Mouse (Mus musculus) small intestine, adult 2 months (tissue): ENCODE data around the gene Dnase1l2. TPM values are rescaled to one million over a fixed set of nuclear protein-coding genes. Genes with fewer than 3 reads are reported as not detected.

Source experiments
- H3K27ac ChIP-seq: fragments of 200-500 bp; 2 replicates; pipeline ENCODE4 v1.5.1; 2012; ENCODE audit warnings: low read depth, low read length, control low read depth, inconsistent platforms; ENCODE audit not compliant: insufficient read depth
- H3K27me3 ChIP-seq: fragments of 200-500 bp; 2 replicates; pipeline ENCODE4 v1.6.1; 2012; ENCODE audit warnings: mild to moderate bottlenecking, moderate library complexity, low read length, inconsistent platforms; ENCODE audit not compliant: control insufficient read depth, insufficient read depth
- H3K36me3 ChIP-seq: fragments of 200-500 bp; 2 replicates; pipeline ENCODE4 v1.6.1; 2012; ENCODE audit warnings: mild to moderate bottlenecking, low read length, control low read depth, inconsistent platforms; ENCODE audit not compliant: control insufficient read depth, insufficient read depth
- H3K4me1 ChIP-seq: fragments of 200-500 bp; 2 replicates; pipeline ENCODE4 v1.6.1; 2012; ENCODE audit warnings: low read length, inconsistent platforms, mixed read lengths; ENCODE audit not compliant: control insufficient read depth, insufficient read depth, insufficient read length
- H3K4me3 ChIP-seq: fragments of 200-500 bp; 2 replicates; pipeline ENCODE4 v1.5.1; 2012; ENCODE audit warnings: low read depth, mild to moderate bottlenecking, control low read depth, inconsistent platforms, low read length, moderate library complexity
- CTCF ChIP-seq: fragments of 200-500 bp; IDR thresholded peaks from 2 replicates; pipeline ENCODE4 v1.5.1; 2012; ENCODE audit warnings: low read depth, mild to moderate bottlenecking, control low read depth, inconsistent platforms, low read length, moderate library complexity, mixed read lengths; ENCODE audit not compliant: insufficient replicate concordance, insufficient read length; ENCODE audit errors: extremely low read depth
- POLR2A ChIP-seq: fragments of 200-500 bp; IDR thresholded peaks from 2 replicates; pipeline ENCODE4 v1.6.1; 2012; ENCODE audit warnings: low read depth, mild to moderate bottlenecking, control low read depth, inconsistent platforms, low read length, moderate library complexity
- WGBS: fragments of 180-500 bp; shearing (Covaris S2); methylation state at CpG from one replicate; pipeline ENCODE4 v1.1.7; 2018; 5-methylcytosine and 5-hydroxymethylcytosine counted together
- polyA plus RNA-seq: library from polyadenylated mRNA; depleted of rRNA; stranded (reverse); fragments of >200 nt; gene quantifications from 2 replicates; pipeline ENCODE4 v1.2.3, GENCODE M21; 2012

Gene Dnase1l2
- polyA plus RNA-seq, 1 experiment, result 4.8 TPM

DNA sequence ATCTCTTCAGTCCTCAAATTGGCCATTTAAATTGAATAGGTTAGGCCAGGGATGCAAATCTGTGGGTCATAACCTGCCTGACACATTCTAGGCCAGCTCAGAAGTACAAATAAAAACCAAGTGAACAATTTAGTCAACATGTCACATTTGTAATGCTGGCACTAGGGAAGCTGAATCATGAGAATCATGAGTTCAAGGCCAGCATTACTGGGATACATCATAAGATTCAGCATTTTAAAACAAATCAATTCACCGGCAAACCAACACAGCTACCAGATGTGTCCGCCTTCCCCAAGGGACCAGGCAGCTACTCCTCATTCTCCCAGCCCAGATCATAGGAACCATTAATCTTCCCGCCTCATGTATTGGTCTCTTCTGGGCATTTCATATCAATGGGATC is 40.6 kb upstream of the Dnase1l2 start:
- Histone ChIP-seq H3K4me1 (no peaks in the 10 kb centered on the region; the same call in 1 of the 2 replicates), H3K4me3 (no peak overlapping the region), H3K27ac (no peak overlapping the region), H3K27me3 (peaks cover 10% of the 10 kb centered on the region), H3K36me3 (no peaks in the 10 kb centered on the region)
- 91% methylated on average over 3 of the region's 3 CpGs for WGBS
- TF ChIP-seq CTCF, result no peak
- TF ChIP-seq POLR2A, result no peak

DNA sequence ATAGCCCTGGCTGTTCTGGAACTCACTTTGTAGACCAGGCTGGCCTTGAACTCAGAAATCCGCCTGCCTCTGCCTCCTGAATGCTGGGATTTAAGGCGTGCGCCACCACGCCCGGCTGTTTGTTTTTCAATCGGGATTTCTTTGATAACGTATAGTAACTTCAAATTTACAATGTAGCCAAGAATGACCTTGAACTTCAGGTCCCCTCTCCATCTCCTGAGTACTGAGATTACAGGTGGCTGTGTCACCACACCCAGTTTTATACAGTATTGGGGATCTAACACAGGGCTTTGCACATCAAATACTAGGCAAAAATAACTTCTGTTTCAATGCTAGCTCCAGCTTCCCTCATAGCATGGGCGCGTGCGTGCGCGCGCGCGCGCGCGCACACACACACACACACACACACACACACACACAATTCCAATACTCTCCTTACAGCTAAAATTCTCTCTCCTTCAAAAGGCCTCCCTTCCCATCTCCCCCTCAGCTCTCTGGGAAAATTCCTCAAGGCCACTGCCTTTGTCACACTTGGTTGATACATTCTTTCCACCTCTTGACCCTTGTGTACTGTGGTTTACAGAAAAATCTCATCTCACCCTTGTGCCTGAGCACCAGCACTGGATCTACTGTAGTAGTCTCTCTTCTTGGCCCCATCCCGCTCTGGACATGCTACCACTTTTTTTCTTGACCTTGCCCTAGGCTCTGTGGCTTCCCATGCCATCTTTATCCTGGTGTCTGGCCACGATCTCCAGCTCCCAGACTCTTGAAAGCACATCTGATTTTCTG is 38.3 kb upstream of the Dnase1l2 start:
- H3K36me3 ChIP-seq, result peaks cover 10% of the 10 kb centered on the region
- TF ChIP-seq POLR2A, result no peak
- no peak for TF ChIP-seq CTCF
- no peak overlapping the region for H3K4me3 ChIP-seq
- peaks cover 14% of the 10 kb centered on the region for H3K4me1 ChIP-seq
- no peaks in the 10 kb centered on the region for H3K27me3 ChIP-seq
- no peak overlapping the region for H3K27ac ChIP-seq
- WGBS, result 83% methylated on average over 20 of the region's 20 CpGs

DNA sequence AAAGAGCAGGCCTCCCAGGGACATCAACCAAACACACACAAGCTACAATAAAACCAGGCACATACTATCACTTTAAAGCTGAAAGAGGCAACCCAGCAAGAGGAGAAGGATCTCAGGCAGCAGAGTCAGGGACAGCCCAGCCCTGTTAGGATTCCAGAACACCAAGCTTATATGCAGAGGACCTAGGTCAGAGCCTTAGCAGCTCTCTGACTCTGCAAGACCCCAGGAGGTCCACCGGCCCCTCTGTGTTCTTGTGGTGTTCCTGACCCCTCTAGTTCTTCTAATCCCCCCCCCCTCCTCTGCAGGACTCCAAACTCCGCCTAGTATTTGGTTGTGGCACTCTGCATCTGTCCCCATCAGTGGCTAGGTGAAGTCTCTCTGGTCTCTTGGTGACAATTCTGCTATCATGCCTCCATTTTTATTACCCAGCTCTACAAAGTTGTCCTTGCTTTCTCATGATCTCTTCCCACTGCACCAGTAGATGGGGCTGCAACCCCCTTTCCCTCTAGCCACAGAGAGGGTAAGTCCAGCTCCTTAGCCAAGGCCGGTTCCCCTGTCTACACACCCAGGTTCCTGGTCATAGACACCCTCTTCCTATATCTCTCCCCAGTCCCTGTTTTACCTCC is 37.4 kb upstream of the Dnase1l2 start:
- Histone ChIP-seq H3K4me3 (no peak overlapping the region), H3K27me3 (no peaks in the 10 kb centered on the region), H3K27ac (no peak overlapping the region), H3K4me1 (peaks cover 14% of the 10 kb centered on the region), H3K36me3 (peaks cover 20% of the 10 kb centered on the region)
- 72% methylated on average over 3 of the region's 3 CpGs for WGBS
- TF ChIP-seq CTCF (no peak), POLR2A (no peak)

DNA sequence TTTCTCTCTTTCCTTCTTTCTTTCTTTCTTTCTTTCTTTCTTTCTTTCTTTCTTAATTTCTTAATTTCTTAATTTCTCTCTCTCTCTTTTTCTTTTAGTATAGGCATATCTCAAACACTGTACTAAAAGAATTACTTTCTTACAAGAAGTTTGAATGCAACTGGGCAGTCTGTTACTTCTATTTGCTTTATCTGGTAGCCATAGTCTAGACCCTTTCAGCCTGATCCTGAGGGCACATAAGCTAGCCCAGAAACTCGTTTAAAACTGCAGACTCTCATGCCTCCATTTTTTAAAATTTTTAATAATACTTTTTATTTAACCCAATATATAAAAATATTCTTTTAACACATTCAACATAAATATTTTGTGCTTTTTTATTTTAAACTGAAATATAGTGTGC is 36.5 kb upstream of the Dnase1l2 start:
- Histone ChIP-seq H3K36me3 (peaks cover 25% of the 10 kb centered on the region), H3K27me3 (no peaks in the 10 kb centered on the region), H3K27ac (no peak overlapping the region), H3K4me3 (no peak overlapping the region), H3K4me1 (peaks cover 15% of the 10 kb centered on the region)
- TF ChIP-seq POLR2A (no peak), CTCF (no peak)
- 23% methylated on average over 1 of the region's 1 CpGs for WGBS

DNA sequence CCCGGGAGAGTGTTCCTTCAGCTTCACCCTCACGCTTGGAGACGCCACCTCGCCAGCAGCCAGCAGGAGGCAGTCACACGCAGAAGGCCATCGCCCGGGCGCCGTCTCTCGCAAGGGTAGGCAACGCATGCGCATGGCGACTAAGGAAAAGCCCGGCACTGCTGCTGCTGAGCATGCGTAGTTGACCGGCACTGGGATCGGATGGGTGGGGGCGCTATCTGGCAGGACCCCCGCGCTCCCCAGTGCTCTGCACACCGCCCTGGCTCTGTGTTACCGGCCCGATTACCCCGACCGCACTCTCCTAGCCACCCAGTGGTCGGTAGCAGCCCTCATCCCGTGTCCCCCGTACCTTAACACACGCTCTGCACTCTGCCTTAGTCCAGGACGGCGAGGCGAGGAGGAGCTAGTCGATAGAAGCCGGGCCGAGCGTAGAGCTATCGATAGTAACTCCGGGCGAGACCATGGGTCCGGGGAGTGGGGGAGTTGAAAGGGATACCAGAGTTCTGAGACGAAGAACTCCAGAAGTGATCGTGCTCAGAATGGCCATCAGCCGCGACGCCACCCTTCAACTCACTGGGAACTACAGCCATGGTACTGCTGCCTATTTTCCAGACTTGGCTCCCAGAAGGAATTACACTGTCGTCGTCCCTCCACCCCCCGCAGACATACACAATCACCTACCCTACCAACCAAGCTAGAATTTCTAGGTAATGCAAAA is 35.9 kb upstream of the Dnase1l2 start, which contains the start of gene Mlst8:
Gene Mlst8 (minus strand): TSS at position 416 of the 718 bp plus-strand sequence.
- Histone ChIP-seq H3K27me3 (no peaks in the 10 kb centered on the region), H3K36me3 (peaks cover 28% of the 10 kb centered on the region), H3K4me1 (peaks cover 21% of the 10 kb centered on the region), H3K4me3 (peak within 1 kb of the TSS; percentile 84), H3K27ac (peak within 1 kb of the TSS; percentile 89)
- under 1% methylated on average over 48 of the region's 48 CpGs for WGBS
- TF ChIP-seq POLR2A (peak; percentile 50; the same call in 1 of the 2 replicates), CTCF (peak; percentile 86)

DNA sequence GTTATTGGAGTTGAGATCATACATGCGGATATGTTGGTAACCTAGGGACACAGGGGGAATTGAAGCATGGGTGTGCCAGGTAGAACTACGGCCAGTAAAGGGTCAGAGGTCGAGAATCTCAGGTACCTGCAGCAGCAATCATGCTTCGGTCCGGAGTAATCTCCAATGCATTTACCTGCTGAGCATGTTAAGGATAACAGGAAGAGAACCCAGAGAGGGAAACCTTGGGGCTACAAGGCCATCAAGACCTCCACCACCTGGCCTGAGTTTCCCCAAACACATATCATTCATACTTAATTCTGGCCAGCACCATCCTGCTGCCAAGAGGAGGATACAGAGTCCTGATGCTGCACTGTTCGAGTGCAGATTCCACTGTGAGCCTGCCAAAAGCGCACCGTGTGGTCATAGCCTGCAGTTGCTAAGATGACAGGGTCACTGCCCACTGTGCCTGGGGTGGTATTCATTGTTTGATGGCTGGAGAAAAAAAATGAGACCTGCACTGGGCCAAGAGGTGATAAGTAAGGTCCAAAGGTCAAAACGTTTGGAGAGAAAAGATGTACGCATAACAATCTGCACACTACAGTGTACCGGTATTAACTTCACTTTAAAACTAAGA is 35.2 kb upstream of the Dnase1l2 start:
- Histone ChIP-seq H3K4me1 (peaks cover 27% of the 10 kb centered on the region), H3K27ac (peak overlapping the region; percentile 52), H3K4me3 (peak overlapping the region; percentile 84), H3K27me3 (no peaks in the 10 kb centered on the region), H3K36me3 (peaks cover 28% of the 10 kb centered on the region)
- 17% methylated on average over 11 of the region's 11 CpGs for WGBS
- TF ChIP-seq CTCF (no peak), POLR2A (no peak; the same call in 1 of the 2 replicates)
